Mouse (Mus musculus) Patski (cell line): ENCODE data around the gene Nrros. TPM values are rescaled to one million over a fixed set of nuclear protein-coding genes. Genes with fewer than 3 reads are reported as not detected.

Source experiments
- ATAC-seq: fragments of 100-300 bp; one replicate; pipeline ENCODE4 v1.8.0; 2021
- CTCF ChIA-PET: fragments of 350-600 bp; sonication (Branson Sonifier 250); formaldehyde crosslinking; loops from one replicate; lab custom pipeline; 2022; ENCODE audit warnings: inconsistent platforms; lab: Charles Lee
- POLR2A ChIA-PET: fragments of 350-600 bp; sonication (Branson Sonifier 250); formaldehyde crosslinking; loops from one replicate; lab custom pipeline; 2022; ENCODE audit warnings: antibody characterized with exemption, inconsistent platforms; lab: Charles Lee
- DNase-seq: peaks from one replicate; pipeline ENCODE4 v3.0.0-alpha.2; 2011; ENCODE audit warnings: low read depth, low spot score
- H3K27me3 ChIP-seq: fragments of 371-371 bp; one replicate; pipeline ENCODE4 v1.5.1; 2021
- CTCF ChIP-seq: fragments of 100-300 bp; IDR thresholded peaks from one replicate; pipeline ENCODE4 v1.5.1; 2021
- in situ Hi-C: fragments of 300-500 bp; cut with MboI; formaldehyde crosslinking; loops from 3 replicates; pipeline ENCODE4 v1.11.1; 2018; ENCODE audit warnings: low pct_unique_long_range_greater_than_20kb, mixed read lengths
- polyA plus RNA-seq: library from polyadenylated mRNA; unstranded; gene quantifications from one replicate; pipeline ENCODE4 v1.2.3, GENCODE M21; 2021

Gene Nrros
- polyA plus RNA-seq, 1 experiment from 2014 or later: not detected

DNA sequence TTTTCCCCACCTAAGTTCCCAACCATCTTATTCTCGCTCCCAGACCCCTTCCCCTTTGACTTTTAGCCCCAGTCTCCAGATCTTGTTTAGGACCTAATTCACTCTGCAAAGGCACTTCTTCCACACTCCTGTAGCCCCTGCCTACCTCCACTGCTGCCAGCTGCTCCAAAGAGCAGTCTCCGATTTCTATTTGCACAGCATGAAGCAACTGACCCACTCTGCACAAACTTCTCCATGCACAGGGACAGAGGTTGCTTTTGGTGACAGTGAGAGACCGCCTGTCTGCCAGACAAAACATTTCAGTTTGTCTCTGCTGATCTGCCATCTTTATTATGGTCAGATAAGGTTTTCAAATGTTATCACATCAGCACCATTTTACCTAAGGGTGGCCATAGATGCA lies 32.2 kb downstream of the Nrros start:
- TF ChIP-seq CTCF: no peak
- ChIA-PET POLR2A (no interaction called here), CTCF (no interaction called here)
- DNase-seq (no peak), ATAC-seq (no peak)
- in situ Hi-C loops: no loop called here
- H3K27me3 ChIP-seq: peaks cover 28% of the 10 kb centered on the region

DNA sequence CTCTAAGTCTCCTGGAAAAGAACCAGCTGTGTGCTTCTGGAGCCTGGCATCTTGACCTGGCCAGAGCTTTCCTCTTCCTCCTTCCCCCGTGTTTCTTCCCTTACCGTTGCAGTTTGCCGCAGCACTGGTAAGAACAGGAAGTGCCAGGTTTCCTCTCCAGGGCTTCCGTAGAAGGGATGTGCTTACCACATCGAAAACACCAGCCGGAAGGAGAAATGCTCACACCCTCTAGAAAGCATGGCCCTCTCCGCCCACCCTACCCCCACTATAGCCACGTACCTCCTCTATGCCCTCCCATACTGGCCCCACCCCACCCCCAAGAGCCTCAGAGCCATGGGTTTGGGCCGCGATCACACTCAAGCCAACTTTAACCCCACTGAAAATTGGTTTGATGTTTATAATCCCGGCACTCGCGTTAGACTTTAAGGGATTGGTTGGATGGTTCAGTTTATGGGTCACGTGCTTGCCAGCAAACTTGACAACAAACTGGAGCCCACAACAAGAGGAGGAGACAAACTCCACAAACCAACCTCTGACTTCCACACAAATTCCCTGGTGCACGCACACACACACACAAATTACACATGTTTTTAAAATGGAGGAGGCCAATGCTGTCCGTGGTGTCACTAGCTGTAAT lies 35.1 kb downstream of the Nrros start:
- ATAC-seq: no peak

DNA sequence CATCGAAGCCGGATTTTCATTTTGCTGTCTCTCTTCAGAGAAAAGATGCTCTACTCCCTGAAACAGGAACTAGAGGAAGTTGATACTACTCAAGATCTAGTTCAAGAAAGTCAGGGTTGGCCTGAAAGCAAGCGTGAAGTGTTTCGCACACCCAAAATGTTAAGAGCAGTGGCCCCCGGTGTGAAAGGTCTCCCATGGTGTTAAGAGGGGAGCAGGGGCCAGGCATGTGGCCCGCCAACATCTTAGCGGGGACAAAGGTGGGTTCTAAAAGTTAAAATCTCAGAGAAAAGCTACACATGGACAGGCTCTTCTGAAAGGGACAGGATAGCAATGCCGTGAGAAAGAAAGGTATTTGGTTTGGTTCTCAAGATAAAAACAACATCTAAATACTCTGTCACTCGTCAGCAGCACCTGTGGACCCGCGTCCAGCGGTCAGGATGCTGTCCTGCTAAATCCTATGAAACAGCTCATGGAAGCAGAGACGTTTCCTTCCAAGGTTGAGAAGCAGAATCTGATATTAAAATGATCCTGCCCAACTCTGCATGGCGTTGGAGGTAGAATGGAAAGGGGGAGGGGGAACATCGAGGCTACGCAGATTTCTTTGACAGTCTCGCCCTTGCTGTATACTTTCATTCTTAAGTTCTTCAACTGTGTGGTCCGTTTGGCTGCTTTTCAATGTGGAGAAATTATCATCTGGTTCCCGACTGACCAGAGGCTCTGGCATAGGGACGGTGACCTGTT lies 35.8 kb downstream of the Nrros start:
- TF ChIP-seq CTCF: no peak

More for the DNA sequence above, 35.1 kb downstream of the Nrros start:
- peaks cover 20% of the 10 kb centered on the region for H3K27me3 ChIP-seq
- no peak for TF ChIP-seq CTCF
- CTCF ChIA-PET: no interaction called here
- POLR2A ChIA-PET: no interaction called here
- no peak for DNase-seq
- in situ Hi-C loops: no loop called here

DNA sequence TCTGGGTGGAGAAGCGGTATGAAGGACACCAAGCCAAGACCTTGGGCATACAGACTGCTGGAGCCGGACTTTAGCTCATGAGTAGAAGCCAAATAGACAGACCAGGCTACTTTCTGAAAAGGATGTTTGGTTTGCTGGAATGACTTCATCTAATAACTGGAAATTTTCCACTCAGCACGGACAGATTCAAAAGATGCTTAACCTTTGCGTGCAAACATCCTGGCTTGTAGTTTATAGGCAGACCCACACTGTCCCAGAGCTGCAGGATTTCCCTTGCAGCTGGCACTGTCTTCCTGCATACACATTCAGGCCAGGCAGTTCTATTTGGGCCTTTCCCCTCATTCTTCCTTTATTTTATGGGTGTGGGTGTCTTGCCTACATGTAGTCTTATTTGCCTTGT lies 38.3 kb downstream of the Nrros start:
- ATAC-seq (no peak), DNase-seq (no peak)
- POLR2A ChIA-PET: no interaction called here
- in situ Hi-C loops: no loop called here
- CTCF ChIA-PET: no interaction called here
- TF ChIP-seq CTCF: no peak
- H3K27me3 ChIP-seq: peaks cover 12% of the 10 kb centered on the region

More for the DNA sequence above, 35.8 kb downstream of the Nrros start:
- ATAC-seq: no peak
- POLR2A ChIA-PET: no interaction called here
- in situ Hi-C loops: no loop called here
- CTCF ChIA-PET: no interaction called here
- peaks cover 18% of the 10 kb centered on the region for H3K27me3 ChIP-seq
- no peak for DNase-seq

DNA sequence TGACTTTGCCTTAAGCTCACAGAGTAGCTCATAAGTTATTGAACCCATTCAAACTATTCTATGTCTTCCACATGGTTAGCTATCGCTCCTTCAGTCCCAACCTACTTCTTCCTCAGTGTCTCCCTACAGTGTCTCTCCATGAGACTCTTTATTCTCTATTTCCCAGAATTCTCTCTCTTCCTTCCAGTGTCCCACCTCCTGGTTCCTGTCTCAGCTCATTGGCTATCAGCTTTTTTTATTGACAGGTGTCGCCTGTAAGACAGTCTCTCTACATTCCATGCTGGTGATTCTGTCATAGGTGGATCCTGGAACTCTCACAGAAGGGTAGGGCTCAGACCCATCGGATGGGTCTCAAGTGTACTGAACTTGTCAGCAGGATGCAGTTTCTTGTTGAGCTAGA lies 40.0 kb downstream of the Nrros start:
- CTCF ChIA-PET: interaction anchor here (1.1 kb wide), 1 partner anchor 10 kb away, joined by 4 read pairs; no protein-coding TSS in a partner anchor
- POLR2A ChIA-PET: no interaction called here
- in situ Hi-C loops: no loop called here
- ATAC-seq: no peak
- TF ChIP-seq CTCF: no peak
- DNase-seq: no peak
- peaks cover 16% of the 10 kb centered on the region for H3K27me3 ChIP-seq

DNA sequence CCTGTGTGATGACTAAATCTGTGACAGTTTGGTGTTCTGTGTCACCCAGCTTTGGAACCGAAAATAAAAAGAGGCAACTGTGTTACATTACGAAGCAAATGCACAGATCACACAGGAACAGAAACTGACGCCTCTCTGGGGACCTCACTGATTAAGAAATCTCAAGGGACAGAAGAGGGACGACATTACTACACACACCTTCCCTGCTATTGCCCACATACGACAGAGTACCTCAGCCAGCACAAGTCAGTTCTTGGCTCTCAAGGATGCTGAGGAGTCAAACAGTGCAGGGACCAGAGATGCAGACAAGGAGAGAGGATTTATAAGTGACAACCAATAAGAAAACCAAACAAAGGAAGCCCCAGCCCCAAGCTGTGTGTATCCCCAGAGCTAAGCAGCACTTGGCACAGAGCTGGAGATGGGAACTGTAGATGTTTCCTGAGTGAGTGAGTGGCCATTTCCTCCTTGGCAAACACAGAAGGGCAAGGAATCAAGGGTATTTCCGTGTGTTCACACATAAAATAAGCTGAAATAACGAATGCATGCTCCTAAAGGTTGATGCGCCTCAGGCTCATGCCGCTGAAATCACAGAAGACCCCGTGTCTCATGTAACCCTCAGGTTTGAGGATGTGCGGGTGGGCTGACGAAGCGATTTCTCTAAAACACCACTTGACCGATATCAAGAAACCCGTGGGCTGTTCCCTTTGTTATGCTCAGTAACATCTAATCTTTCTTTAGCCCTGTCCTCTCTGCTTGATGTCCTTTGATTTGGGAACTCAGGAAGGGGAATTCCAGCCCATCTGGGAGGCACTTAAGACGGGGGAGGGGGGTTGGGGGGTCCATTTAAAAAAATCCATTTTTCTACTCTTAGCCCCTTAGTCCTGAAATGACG lies 40.7 kb downstream of the Nrros start:
- POLR2A ChIA-PET: no interaction called here
- in situ Hi-C loops: loop anchor here (25.0 kb wide), 1 partner anchor 338 kb away; no protein-coding TSS in a partner anchor
- DNase-seq: no peak
- peaks cover 16% of the 10 kb centered on the region for H3K27me3 ChIP-seq
- CTCF ChIA-PET: interaction anchor here (1.1 kb wide), 1 partner anchor 11 kb away, joined by 4 read pairs; no protein-coding TSS in a partner anchor
- ATAC-seq: no peak
- no peak for TF ChIP-seq CTCF

DNA sequence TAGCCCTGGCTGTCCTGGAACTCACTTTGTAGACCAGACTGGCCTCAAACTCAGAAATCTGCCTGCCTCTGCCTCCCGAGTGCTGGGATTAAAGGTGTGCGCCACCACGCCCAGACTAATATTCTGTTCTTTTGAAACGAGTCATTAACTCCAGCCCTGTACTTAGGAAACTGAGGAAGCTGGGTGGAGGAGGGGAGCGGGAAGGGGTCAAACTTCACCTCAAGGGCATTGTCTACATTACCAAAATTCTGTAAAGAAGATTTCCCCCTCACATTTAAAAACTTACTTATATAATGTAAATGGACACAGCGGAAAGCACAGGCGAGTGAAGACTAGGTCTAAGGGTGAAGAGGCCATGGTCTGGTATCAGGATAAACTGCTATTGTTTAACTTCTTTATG lies 41.4 kb downstream of the Nrros start:
- CTCF ChIA-PET: no interaction called here
- POLR2A ChIA-PET: interaction anchor here (0.6 kb wide), 1 partner anchor 175 kb away, joined by 3 read pairs; no protein-coding TSS in a partner anchor
- no peak for DNase-seq
- TF ChIP-seq CTCF: no peak
- H3K27me3 ChIP-seq: peaks cover 16% of the 10 kb centered on the region
- in situ Hi-C loops: loop anchor here (25.0 kb wide), 1 partner anchor 338 kb away; no protein-coding TSS in a partner anchor
- ATAC-seq: no peak

DNA sequence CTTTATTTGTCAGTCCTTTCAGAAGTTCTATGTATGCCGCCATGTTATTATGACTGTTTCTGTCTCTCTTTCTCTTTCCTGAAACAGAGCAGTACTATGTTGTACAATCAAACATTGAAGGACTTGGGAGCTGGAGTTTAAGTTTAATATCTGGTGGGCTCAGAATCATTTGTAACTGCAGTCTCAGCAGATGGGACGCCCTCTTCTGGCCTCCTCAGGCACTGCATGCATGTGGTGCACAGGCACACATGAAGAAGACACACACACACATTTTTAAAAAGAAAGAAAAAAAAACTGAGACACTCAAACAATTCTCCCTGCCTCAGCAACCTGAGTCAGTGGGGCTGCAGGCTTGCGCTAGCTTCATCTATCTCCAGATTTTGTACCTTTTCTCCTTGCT lies 44.9 kb downstream of the Nrros start:
- no peak for TF ChIP-seq CTCF
- in situ Hi-C loops: loop anchor here (25.0 kb wide), 1 partner anchor 342 kb away; no protein-coding TSS in a partner anchor
- ATAC-seq: no peak

DNA sequence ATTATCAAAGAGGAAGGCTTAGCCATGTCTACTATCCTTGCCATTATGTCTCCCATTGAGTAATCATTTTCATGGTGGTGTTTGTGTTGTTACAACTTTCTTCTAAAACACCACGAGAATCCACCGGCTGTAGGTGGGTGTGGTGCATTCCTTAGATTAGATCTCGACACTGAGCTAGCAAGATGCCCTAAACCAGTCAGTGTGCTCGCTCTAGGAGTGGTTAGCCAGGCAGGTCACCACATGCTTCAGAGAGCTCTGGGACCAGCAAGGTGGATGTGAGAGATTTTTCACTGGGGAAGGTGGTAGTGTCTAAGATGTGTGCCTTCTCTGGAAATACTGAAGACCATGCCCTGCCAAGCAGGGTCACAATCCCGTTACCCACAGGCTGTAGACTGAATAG lies 49.2 kb downstream of the Nrros start:
- ChIA-PET CTCF (no interaction called here), POLR2A (no interaction called here)
- DNase-seq (no peak), ATAC-seq (no peak)
- in situ Hi-C loops: loop anchor here (5.0 to 25.0 kb wide), 2 partner anchors 346 to 386 kb away; no protein-coding TSS in a partner anchor
- H3K27me3 ChIP-seq: peaks cover under 1% of the 10 kb centered on the region
- no peak for TF ChIP-seq CTCF

More for the DNA sequence above, 44.9 kb downstream of the Nrros start:
- ChIA-PET POLR2A (no interaction called here), CTCF (no interaction called here)
- no peak for DNase-seq
- H3K27me3 ChIP-seq: peaks cover 16% of the 10 kb centered on the region

DNA sequence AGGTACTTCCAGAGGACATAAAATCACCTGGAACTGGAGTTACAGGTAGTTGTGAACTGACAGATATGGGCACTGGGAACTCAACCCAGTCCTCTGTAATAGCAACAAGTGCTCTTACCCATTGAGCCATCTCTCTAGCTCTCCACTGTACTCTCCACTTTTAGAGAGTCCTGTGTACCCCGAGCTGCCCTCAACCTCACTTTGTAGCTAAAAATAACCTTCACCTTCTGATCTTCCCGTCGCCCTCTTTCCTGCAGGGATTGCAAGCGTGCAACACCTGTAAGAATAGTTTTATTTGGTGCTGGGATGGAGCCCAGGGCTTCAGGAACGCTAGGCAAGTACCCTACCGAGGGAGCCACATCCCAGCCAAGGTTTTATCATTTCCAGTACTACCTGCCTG lies 49.6 kb downstream of the Nrros start:
- in situ Hi-C loops: loop anchor here (5.0 to 25.0 kb wide), 2 partner anchors 347 to 387 kb away; no protein-coding TSS in a partner anchor
- POLR2A ChIA-PET: interaction anchor here (0.6 kb wide), 1 partner anchor 130 kb away, joined by 3 read pairs; no protein-coding TSS in a partner anchor
- ATAC-seq (no peak), DNase-seq (no peak)
- H3K27me3 ChIP-seq: no peaks in the 10 kb centered on the region
- CTCF ChIA-PET: no interaction called here
- no peak for TF ChIP-seq CTCF
